In the genomic region with DNA sequence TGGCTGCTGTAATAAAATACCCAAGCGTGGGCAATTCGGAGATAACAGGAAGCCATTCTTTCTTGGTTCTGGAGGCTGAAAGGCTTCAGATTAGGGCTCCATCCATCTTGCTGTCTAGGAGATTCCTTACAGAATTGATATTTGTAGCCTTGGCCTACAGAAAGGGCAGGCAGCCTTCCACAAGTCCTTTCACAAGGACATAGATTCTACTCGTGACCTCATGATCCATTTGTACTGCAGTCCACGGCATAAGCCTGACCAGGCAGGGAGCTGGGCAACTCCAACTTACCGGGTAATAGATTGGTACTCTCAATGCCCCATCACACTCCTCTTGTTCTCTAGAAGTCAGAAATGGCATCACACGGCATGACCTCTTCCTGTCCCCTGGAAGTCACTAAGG, we compare ENCODE assay signal across 13 mouse cellular contexts.
"Had no signal": no experiment of that assay in that cellular context is flagged by ENCODE, and none has a peak within 500 bp of the region (broad histone marks: within the 10 kb centered on the region; RNA-seq: fewer than 3 reads in every experiment).

No protein-coding gene starts in this region.

- DNase-seq: gastrocnemius, adult 2 months; gastrocnemius, postnatal 10 days; gastrocnemius, postnatal 25 days; heart, adult 2 months; heart, postnatal 4 days; kidney, adult 18-20 months; kidney, adult 8-10 months; kidney, postnatal 10 days; kidney, postnatal 25 days; kidney, postnatal 4 days; liver; liver, embryonic 13.5 days; liver, postnatal 0 days had no signal
